Mouse (Mus musculus) MEL (cell line): ENCODE data around the gene Gfod1. TPM values are rescaled to one million over a fixed set of nuclear protein-coding genes. Genes with fewer than 3 reads are reported as not detected.

Experiments
- DNase-seq: peaks from one replicate; pipeline ENCODE4 v3.0.0; 2011; ENCODE audit warnings: low read depth, low spot score
- H3K27ac ChIP-seq: 2 replicates; pipeline ENCODE4 v1.5.1; 2012; ENCODE audit warnings: low read depth, mild to moderate bottlenecking, control low read depth, low read length, moderate library complexity; ENCODE audit not compliant: control insufficient read depth
- H3K27me3 ChIP-seq, 2 experiments: fragments of 150-350 bp in 1 of 2; sonication (generic) in 1 of 2; 2 replicates each; pipeline ENCODE4 v1.6.1; 2012; ENCODE audit warnings: low read length in 2 of 2, mild to moderate bottlenecking in 2 of 2, improper control_type of control experiment in 1 of 2, moderate library complexity in 1 of 2; ENCODE audit not compliant: insufficient read depth in 2 of 2, control insufficient read depth in 1 of 2
- H3K36me3 ChIP-seq, 2 experiments: 2 replicates each; pipeline ENCODE4 v1.6.1; 2012 to 2014; ENCODE audit warnings: low read length in 2 of 2, improper control_type of control experiment in 1 of 2, inconsistent platforms in 1 of 2, mild to moderate bottlenecking in 1 of 2; ENCODE audit not compliant: insufficient read depth in 2 of 2, control insufficient read depth in 1 of 2
- H3K4me1 ChIP-seq, 2 experiments: fragments of 150-350 bp in 1 of 2; sonication (generic) in 1 of 2; 2 replicates each; pipeline ENCODE4 v1.6.1; 2012; ENCODE audit warnings: low read length in 2 of 2, improper control_type of control experiment in 1 of 2, mild to moderate bottlenecking in 1 of 2; ENCODE audit not compliant: insufficient read depth in 2 of 2, control insufficient read depth in 1 of 2
- H3K4me3 ChIP-seq, 2 experiments: fragments of 150-350 bp in 1 of 2; sonication (generic) in 1 of 2; 2 replicates each; pipeline ENCODE4 v1.5.1; 2012; ENCODE audit warnings: low read depth in 2 of 2, low read length in 2 of 2, mild to moderate bottlenecking in 2 of 2, moderate library complexity in 2 of 2, control low read depth in 1 of 2, improper control_type of control experiment in 1 of 2; ENCODE audit not compliant: control insufficient read depth in 1 of 2, insufficient read depth in 1 of 2
- H3K79me2 ChIP-seq: 2 replicates; pipeline ENCODE4 v1.6.1; 2012; ENCODE audit warnings: mild to moderate bottlenecking, low read length, moderate library complexity; ENCODE audit not compliant: control insufficient read depth, poor library complexity, insufficient read depth
- H3K9ac ChIP-seq: 2 replicates; pipeline ENCODE4 v1.6.1; 2012; ENCODE audit warnings: low read depth, mild to moderate bottlenecking, control low read depth, low read length, moderate library complexity; ENCODE audit not compliant: control insufficient read depth, poor library complexity, severe bottlenecking
- H3K9me3 ChIP-seq: fragments of 150-350 bp; sonication (generic); replicated peaks from 2 replicates; pipeline ENCODE4 v1.6.1; 2012; ENCODE audit warnings: mild to moderate bottlenecking, low read length, improper control_type of control experiment, moderate library complexity; ENCODE audit not compliant: insufficient read depth
- CTCF ChIP-seq, 3 experiments: IDR thresholded peaks in 2 of 3; conservative IDR thresholded peaks in 1 of 3; 2 replicates each; pipeline ENCODE4 v1.5.1; 2011 to 2012; ENCODE audit warnings: low read length in 3 of 3, low read depth in 2 of 3, mild to moderate bottlenecking in 2 of 3, improper control_type of control experiment in 1 of 3, inconsistent platforms in 1 of 3, mixed read lengths in 1 of 3, moderate library complexity in 1 of 3; ENCODE audit not compliant: control insufficient read depth in 1 of 3, insufficient read depth in 1 of 3, poor library complexity in 1 of 3, severe bottlenecking in 1 of 3
- E2F4 ChIP-seq: IDR thresholded peaks from 2 replicates; pipeline ENCODE4 v1.6.1; 2011; ENCODE audit warnings: low read depth, low read length, improper control_type of control experiment, borderline replicate concordance
- ELF1 ChIP-seq: IDR thresholded peaks from 2 replicates; pipeline ENCODE4 v1.6.1; 2014; ENCODE audit warnings: low read depth, mild to moderate bottlenecking, inconsistent platforms, low read length, improper control_type of control experiment, moderate library complexity
- ETS1 ChIP-seq: IDR thresholded peaks from 2 replicates; pipeline ENCODE4 v1.6.1; 2012; ENCODE audit warnings: low read depth, mild to moderate bottlenecking, inconsistent platforms, low read length, improper control_type of control experiment, moderate library complexity
- GATA1 ChIP-seq: IDR thresholded peaks from 2 replicates; pipeline ENCODE4 v1.6.1; 2011; ENCODE audit warnings: low read depth, low read length, improper control_type of control experiment
- HCFC1 ChIP-seq: IDR thresholded peaks from 2 replicates; pipeline ENCODE4 v1.6.1; 2012; ENCODE audit warnings: low read depth, mild to moderate bottlenecking, inconsistent platforms, low read length, improper control_type of control experiment, moderate library complexity
- JUND ChIP-seq: IDR thresholded peaks from 2 replicates; pipeline ENCODE4 v1.6.1; 2011; ENCODE audit warnings: low read depth, mild to moderate bottlenecking, improper control_type of control experiment, low read length
- MAFK ChIP-seq: IDR thresholded peaks from 2 replicates; pipeline ENCODE4 v1.6.1; 2011; ENCODE audit warnings: low read depth, mild to moderate bottlenecking, low read length, improper control_type of control experiment, borderline replicate concordance
- MAX ChIP-seq: IDR thresholded peaks from 2 replicates; pipeline ENCODE4 v1.6.1; 2011; ENCODE audit warnings: low read length, improper control_type of control experiment
- MAZ ChIP-seq: IDR thresholded peaks from 2 replicates; pipeline ENCODE4 v1.6.1; 2012; ENCODE audit warnings: low read depth, mild to moderate bottlenecking, inconsistent platforms, low read length, improper control_type of control experiment
- MYC ChIP-seq: IDR thresholded peaks from 2 replicates; pipeline ENCODE4 v1.6.1; 2011; ENCODE audit warnings: low read depth, mild to moderate bottlenecking, low read length, improper control_type of control experiment, moderate library complexity
- NELFE ChIP-seq: IDR thresholded peaks from 2 replicates; pipeline ENCODE4 v1.6.1; 2011; ENCODE audit warnings: low read depth, low read length, improper control_type of control experiment
- NRF1 ChIP-seq: IDR thresholded peaks from 2 replicates; pipeline ENCODE4 v1.6.1; 2014; ENCODE audit warnings: low read depth, mild to moderate bottlenecking, inconsistent platforms, low read length, improper control_type of control experiment, moderate library complexity; ENCODE audit not compliant: poor library complexity, insufficient read depth, severe bottlenecking
- RAD21 ChIP-seq: IDR thresholded peaks from 2 replicates; pipeline ENCODE4 v1.6.1; 2011; ENCODE audit warnings: mild to moderate bottlenecking, low read depth, low read length, improper control_type of control experiment
- SIN3A ChIP-seq: IDR thresholded peaks from 2 replicates; pipeline ENCODE4 v1.6.1; 2012; ENCODE audit warnings: low read length, improper control_type of control experiment, inconsistent platforms
- SMC3 ChIP-seq: IDR thresholded peaks from 2 replicates; pipeline ENCODE4 v1.6.1; 2011; ENCODE audit warnings: low read depth, low read length, improper control_type of control experiment
- TAL1 ChIP-seq: IDR thresholded peaks from 2 replicates; pipeline ENCODE4 v1.6.1; 2012; ENCODE audit warnings: mild to moderate bottlenecking, inconsistent platforms, low read length, moderate library complexity, mixed read lengths
- TBP ChIP-seq: IDR thresholded peaks from 2 replicates; pipeline ENCODE4 v1.8.0; 2011; ENCODE audit warnings: low read depth, low read length, improper control_type of control experiment
- TCF12 ChIP-seq: IDR thresholded peaks from 2 replicates; pipeline ENCODE4 v1.6.1; 2014; ENCODE audit warnings: low read depth, mild to moderate bottlenecking, inconsistent platforms, low read length, improper control_type of control experiment, moderate library complexity
- USF2 ChIP-seq, 2 experiments: IDR thresholded peaks; 2 replicates each; pipeline ENCODE4 v1.6.1; 2011 to 2012; ENCODE audit warnings: improper control_type of control experiment in 2 of 2, low read length in 2 of 2, borderline replicate concordance in 1 of 2, inconsistent platforms in 1 of 2, low read depth in 1 of 2, mild to moderate bottlenecking in 1 of 2; ENCODE audit not compliant: insufficient read depth in 1 of 2
- ZC3H11A ChIP-seq: IDR thresholded peaks from 2 replicates; pipeline ENCODE4 v1.6.1; 2012; ENCODE audit warnings: low read depth, mild to moderate bottlenecking, inconsistent platforms, low read length, improper control_type of control experiment
- ZMIZ1 ChIP-seq: IDR thresholded peaks from 2 replicates; pipeline ENCODE4 v1.6.1; 2012; ENCODE audit warnings: low read depth, mild to moderate bottlenecking, inconsistent platforms, low read length, improper control_type of control experiment, moderate library complexity
- ZNF384 ChIP-seq: IDR thresholded peaks from 2 replicates; pipeline ENCODE4 v1.6.1; 2012; ENCODE audit warnings: low read depth, mild to moderate bottlenecking, inconsistent platforms, low read length, improper control_type of control experiment
- polyA plus RNA-seq, 2 experiments: library from polyadenylated mRNA; stranded (reverse) in 1 of 2; unstranded in 1 of 2; fragments of >175 nt in 1 of 2; fragments of >200 nt in 1 of 2; gene quantifications; 2 replicates each; pipeline versions ENCODE4 v1.2.1 to v1.2.4; 2012; ENCODE audit warnings: low replicate concordance in 2 of 2, low read depth in 1 of 2; ENCODE audit not compliant: insufficient read length in 2 of 2, insufficient read depth in 1 of 2, missing spikeins in 1 of 2
- total RNA-seq: library from RNA; depleted of rRNA; stranded (reverse); fragments of 300-350 nt; gene quantifications from 2 replicates; pipeline ENCODE4 v1.2.3, GENCODE M21; 2012

Gfod1 gene
- total and polyA plus RNA-seq, 3 experiments: 0.27 to 0.93 TPM; not detected in 1

- peak; percentile 85 for DNase-seq
Observed at GRCm38 (mm10) chr13:43173262-43173661, 130.7 kb downstream of the Gfod1 start.

GRCm38 (mm10) chr13:43172036-43172713 lies 131.8 kb downstream of the Gfod1 start:
- Histone ChIP-seq H3K27me3 (no peaks in the 10 kb centered on the region), H3K79me2 (no peaks in the 10 kb centered on the region; the same call in 1 of the 2 replicates), H3K4me1 (peaks cover 0 to 6% of the 10 kb centered on the region in 2 experiments; a peak in 1 of 4 replicates), H3K9me3 (no peaks in the 10 kb centered on the region), H3K27ac (peak overlapping the region; percentile 69), H3K4me3 (peak overlapping the region; percentile 54 to 67), H3K36me3 (peaks cover 0 to 4% of the 10 kb centered on the region in 2 experiments; a peak in 2 of 4 replicates), H3K9ac (peak overlapping the region; percentile 83)
- peak; percentile 89 for DNase-seq
- TF ChIP-seq ELF1 (no peak), ZC3H11A (peak; percentile 73), MYC (no peak), SMC3 (peak; percentile 72), ZMIZ1 (no peak), CTCF (IDR thresholded peaks at IDR 0.05 in 2 of 3, conservative IDR thresholded peaks at IDR 0.05 in 1 of 3; ENCODE audit: control insufficient read depth in 1 of 3, insufficient read depth in 1 of 3, low read depth in 2 of 3, low read length in 3 of 3, poor library complexity in 1 of 3, severe bottlenecking in 1 of 3) (peak; percentile 69 to 90 (median 80)), NRF1 (peak; percentile 10; the same call in 1 of the 2 replicates), MAZ (no peak), TCF12 (no peak), NELFE (no peak), RAD21 (peak; percentile 83), ETS1 (0 out of 2 replicates have a peak, but pooled peaks have one; percentile 18), SIN3A (peak; percentile 31; the same call in 1 of the 2 replicates)

More at GRCm38 (mm10) chr13:43173262-43173661, 130.7 kb downstream of the Gfod1 start:
- no peak overlapping the region for H3K27ac ChIP-seq
- H3K9ac ChIP-seq: peak overlapping the region; percentile 51
- H3K4me1 ChIP-seq: peaks cover 0 to 6% of the 10 kb centered on the region in 2 experiments; a peak in 1 of 4 replicates
- H3K36me3 ChIP-seq: peaks cover 0 to 4% of the 10 kb centered on the region in 2 experiments; a peak in 2 of 4 replicates
- H3K9me3 ChIP-seq: no peaks in the 10 kb centered on the region
- TF ChIP-seq RAD21: peak; percentile 86
- TF ChIP-seq SMC3: peak; percentile 88
- TF ChIP-seq CTCF (IDR thresholded peaks at IDR 0.05 in 2 of 3, conservative IDR thresholded peaks at IDR 0.05 in 1 of 3; ENCODE audit: control insufficient read depth in 1 of 3, insufficient read depth in 1 of 3, low read depth in 2 of 3, low read length in 3 of 3, poor library complexity in 1 of 3, severe bottlenecking in 1 of 3): peak; percentile 72 to 91 (median 77)
- TF ChIP-seq ELF1: 0 out of 2 replicates have a peak, but pooled peaks have one; percentile 6
- no peak for TF ChIP-seq MAFK
- TF ChIP-seq SIN3A: 0 out of 2 replicates have a peak, but pooled peaks have one; percentile 34
- TF ChIP-seq GATA1: no peak
- no peak for TF ChIP-seq E2F4
- peak; percentile 62; the same call in 1 of the 2 replicates for TF ChIP-seq MAX
- peak; percentile 65; the same call in 1 of the 2 replicates for TF ChIP-seq MYC
- no peak for TF ChIP-seq TAL1
- TF ChIP-seq HCFC1: 0 out of 2 replicates have a peak, but pooled peaks have one; percentile 37
- TF ChIP-seq ETS1: no peak
- TF ChIP-seq USF2 (IDR thresholded peaks at IDR 0.05; ENCODE audit: borderline replicate concordance in 1 of 2, insufficient read depth in 1 of 2, low read depth in 1 of 2, low read length in 2 of 2): no peak
- TF ChIP-seq ZNF384: peak; percentile 41; the same call in 1 of the 2 replicates
- TF ChIP-seq ZC3H11A: peak; percentile 82
- TF ChIP-seq TBP: no peak
- no peak for TF ChIP-seq TCF12
- TF ChIP-seq ZMIZ1: no peak
- no peak for TF ChIP-seq JUND
- TF ChIP-seq, all 39 proteins: peak for 10
- no peaks in the 10 kb centered on the region; the same call in 1 of the 2 replicates for H3K79me2 ChIP-seq
- peak overlapping the region; percentile 19 to 28; a peak in 3 of 4 replicates for H3K4me3 ChIP-seq
- no peaks in the 10 kb centered on the region; a peak in 1 of 4 replicates for H3K27me3 ChIP-seq
